ENCODE assay signal across 8 mouse cellular contexts in genomic region chr13:74166348-74167056, GRCm38 (mm10). TPM values are rescaled to one million over a fixed set of nuclear protein-coding genes. Genes with fewer than 3 reads are reported as not detected.
DNase-seq lines count a peak whose midpoint lies in the region; ATAC-seq and TF ChIP-seq lines count a peak whose summit lies in the region.

No protein-coding gene starts in this region.

- no peaks in the 10 kb centered on the region for H3K9me3 ChIP-seq in ES-E14 (ENCODE audit: control insufficient read depth, insufficient read depth, low read depth, low read length)
- no peaks in the 10 kb centered on the region for H3K9me3 ChIP-seq in embryonic facial prominence, embryonic 14.5 days (ENCODE audit: control insufficient read depth, low read length)
- H3K9me3 ChIP-seq in heart, embryonic 14.5 days (ENCODE audit: control insufficient read depth, low read length) = no peaks in the 10 kb centered on the region
- H3K9me3 ChIP-seq in lung, postnatal 0 days (ENCODE audit: low read length) = no peaks in the 10 kb centered on the region

- no peak for TF ChIP-seq POLR2A in bone marrow macrophage, adult 2 months (IDR thresholded peaks at IDR 0.05; ENCODE audit: borderline replicate concordance, low read depth, low read length)

- H3K4me3 ChIP-seq in ES-E14 (ENCODE audit: insufficient read depth in 1 of 2, low read depth in 1 of 2, low read length in 2 of 2, poor library complexity in 1 of 2, severe bottlenecking in 1 of 2) = peak overlapping the region; percentile 38; a peak in 2 of 4 replicates
- H3K4me3 ChIP-seq in bone marrow macrophage, adult 2 months (ENCODE audit: insufficient read depth, low read length) = peak overlapping the region; percentile 34
- peak overlapping the region; percentile 54 for H3K4me3 ChIP-seq in embryonic facial prominence, embryonic 14.5 days (ENCODE audit: low read depth, low read length)
- peak overlapping the region; percentile 47 to 50 for H3K4me3 ChIP-seq in heart, embryonic 14.5 days (ENCODE audit: control insufficient read depth in 1 of 2, insufficient read depth in 1 of 2, low read depth in 1 of 2, low read length in 2 of 2)
- peak overlapping the region; percentile 45 for H3K4me3 ChIP-seq in lung, postnatal 0 days (ENCODE audit: low read depth, low read length)

- H3K4me1 ChIP-seq in ES-E14 (ENCODE audit: control insufficient read depth in 2 of 2, insufficient read depth in 2 of 2, low read length in 2 of 2, poor library complexity in 1 of 2) = peaks cover 0 to 3% of the 10 kb centered on the region in 2 experiments; a peak in 1 of 4 replicates
- no peaks in the 10 kb centered on the region for H3K4me1 ChIP-seq in bone marrow macrophage, adult 2 months (ENCODE audit: control insufficient read depth, insufficient read depth, low read length)
- H3K4me1 ChIP-seq in embryonic facial prominence, embryonic 14.5 days (ENCODE audit: control insufficient read depth, insufficient read depth, low read length) = no peaks in the 10 kb centered on the region
- H3K4me1 ChIP-seq in heart, embryonic 14.5 days (ENCODE audit: control insufficient read depth in 2 of 2, insufficient read depth in 2 of 2, low read length in 2 of 2) = peaks cover 0 to 10% of the 10 kb centered on the region in 2 experiments; a peak in 2 of 4 replicates
- no peaks in the 10 kb centered on the region for H3K4me1 ChIP-seq in lung, postnatal 0 days (ENCODE audit: insufficient read depth, low read depth, low read length)

- H3K9ac ChIP-seq in ES-E14 (ENCODE audit: insufficient read depth, low read depth, low read length, poor library complexity, severe bottlenecking) = no peak overlapping the region
- peak overlapping the region; percentile 67 for H3K9ac ChIP-seq in embryonic facial prominence, embryonic 14.5 days (ENCODE audit: low read depth, low read length)
- peak overlapping the region; percentile 72 for H3K9ac ChIP-seq in heart, embryonic 14.5 days (ENCODE audit: low read length)
- H3K9ac ChIP-seq in lung, postnatal 0 days (replicated peaks; ENCODE audit: low read depth) = 0 out of 2 replicates have a peak overlapping the region, but pooled peaks have one; percentile 23

- no peaks in the 10 kb centered on the region for H3K36me3 ChIP-seq in ES-E14 (ENCODE audit: control insufficient read depth, insufficient read depth, low read length, poor library complexity, severe bottlenecking)
- peaks cover 23% of the 10 kb centered on the region; the same call in 1 of the 2 replicates for H3K36me3 ChIP-seq in embryonic facial prominence, embryonic 14.5 days (ENCODE audit: control insufficient read depth, insufficient read depth, low read length)
- H3K36me3 ChIP-seq in heart, embryonic 14.5 days (ENCODE audit: control insufficient read depth, insufficient read depth, low read length) = peaks cover 20% of the 10 kb centered on the region
- peaks cover 9% of the 10 kb centered on the region; the same call in 1 of the 2 replicates for H3K36me3 ChIP-seq in lung, postnatal 0 days (ENCODE audit: insufficient read depth, low read length)

- in situ Hi-C loops in ES-E14 (cut with MboI; ENCODE audit: low sequenced_read_pairs in 2 of 2, unreplicated experiment in 2 of 2) = no loop called here

- DNase-seq in ES-E14 (ENCODE audit: low read depth, low spot score) = peak; percentile 30
- peak; percentile 62 for DNase-seq in embryonic facial prominence, embryonic 14.5 days (ENCODE audit: low spot score)
- DNase-seq in layer of hippocampus, postnatal 10 days (ENCODE audit: low spot score in 2 of 2) = peak; percentile 39 to 51
- peak; percentile 11 for DNase-seq in lung, postnatal 0 days (ENCODE audit: low spot score)
- DNase-seq in retina, embryonic 14.5 days (ENCODE audit: low spot score) = peak; percentile 59
- peak; percentile 62 for DNase-seq in thymus, postnatal 25 days

- H3K27me3 ChIP-seq in embryonic facial prominence, embryonic 14.5 days (replicated peaks; ENCODE audit: control insufficient read depth, insufficient read depth, low read length) = no peaks in the 10 kb centered on the region
- no peaks in the 10 kb centered on the region for H3K27me3 ChIP-seq in heart, embryonic 14.5 days (ENCODE audit: control insufficient read depth, insufficient read depth, low read length)
- H3K27me3 ChIP-seq in lung, postnatal 0 days (replicated peaks; ENCODE audit: insufficient read depth, low read length) = no peaks in the 10 kb centered on the region

- TF ChIP-seq EP300 in lung, postnatal 0 days (IDR thresholded peaks at IDR 0.05) = no peak

- no peak for TF ChIP-seq CTCF in bone marrow macrophage, adult 2 months (IDR thresholded peaks at IDR 0.05; ENCODE audit: low read depth, low read length)
- no peak for TF ChIP-seq CTCF in lung, postnatal 0 days (IDR thresholded peaks at IDR 0.05)

- whole genome bisulfite sequencing in embryonic facial prominence, embryonic 14.5 days = 11% methylated on average over 17 of the region's 19 CpGs
- 5% methylated on average over 17 of the region's 19 CpGs for WGBS in heart, embryonic 14.5 days
- 8% methylated on average over 19 of the region's 19 CpGs for WGBS in lung, postnatal 0 days

- H3K4me2 ChIP-seq in embryonic facial prominence, embryonic 14.5 days (ENCODE audit: low read depth, low read length) = peak overlapping the region; percentile 74
- peak overlapping the region; percentile 81 for H3K4me2 ChIP-seq in heart, embryonic 14.5 days (ENCODE audit: low read length)
- H3K4me2 ChIP-seq in lung, postnatal 0 days (replicated peaks; ENCODE audit: low read depth, low read length) = peak overlapping the region; percentile 72

- no peak overlapping the region for H3K27ac ChIP-seq in ES-E14 (ENCODE audit: insufficient read depth, low read depth, low read length, poor library complexity, severe bottlenecking)
- H3K27ac ChIP-seq in bone marrow macrophage, adult 2 months (ENCODE audit: insufficient read depth, low read depth, low read length) = no peak overlapping the region
- no peak overlapping the region for H3K27ac ChIP-seq in embryonic facial prominence, embryonic 14.5 days (replicated peaks; ENCODE audit: low read depth, low read length)
- no peak overlapping the region for H3K27ac ChIP-seq in heart, embryonic 14.5 days (replicated peaks in 1 of 2; ENCODE audit: control insufficient read depth in 1 of 2, insufficient read depth in 1 of 2, low read depth in 2 of 2, low read length in 2 of 2)
- no peak overlapping the region for H3K27ac ChIP-seq in lung, postnatal 0 days (ENCODE audit: low read length)

- peak; percentile 89 for ATAC-seq in embryonic facial prominence, embryonic 14.5 days (ENCODE audit: low read depth)
- 0 out of 2 replicates have a peak, but pooled peaks have one; percentile 37 for ATAC-seq in heart, embryonic 14.5 days (ENCODE audit: insufficient number of reproducible peaks, insufficient read depth, low FRiP score, low read depth)
- ATAC-seq in lung, postnatal 0 days = peak; percentile 64

TF ChIP-seq in ES-E14, 5 proteins besides CTCF, POLR2A, EP300 and RAD21:
- TF ChIP-seq ZC3H11A (IDR thresholded peaks at IDR 0.05; ENCODE audit: borderline replicate concordance, low read depth, low read length) (no peak), HCFC1 (IDR thresholded peaks at IDR 0.05; ENCODE audit: borderline replicate concordance, insufficient read depth, low read length) (no peak), ZNF384 (IDR thresholded peaks at IDR 0.05; ENCODE audit: low read depth, low read length) (no peak)
TF ChIP-seq in ES-E14: peak in this region for 0.

RNA-seq across cellular contexts. Expression of gene Exoc3, which starts 42.0 kb away (rescaled TPM):
- total RNA-seq in ES-E14 (2012; rRNA removed) = 20.5 and 28.8 TPM in 2 replicates
- 84.9 and 91.7 TPM in 2 replicates for polyA plus RNA-seq in bone marrow macrophage, adult 2 months (2012; ENCODE audit: insufficient read depth, insufficient read length, missing spikeins)
- 82.3 and 85.0 TPM in 2 replicates for polyA plus RNA-seq in embryonic facial prominence, embryonic 14.5 days (2014; fragmentation: Nextera tagmentation; extraction: Ambion mirVana)
- 64.2 and 64.9 TPM in 2 replicates for polyA plus RNA-seq in heart, embryonic 14.5 days (2014; fragmentation: Nextera tagmentation; extraction: Ambion mirVana)
- 10 to 100 TPM; 75.1 to 85.6 TPM for total RNA-seq in layer of hippocampus, postnatal 10 days (2021)
- 44.2 and 46.9 TPM in 2 replicates for polyA plus RNA-seq in lung, postnatal 0 days (2015; fragmentation: Nextera tagmentation; extraction: Ambion mirVana)

RNA-seq across cellular contexts. Expression of gene Slc9a3, which starts 45.2 kb away (rescaled TPM):
- 0.05 TPM in 1 of 2 replicates, not detected in the other for total RNA-seq in ES-E14 (2012; rRNA removed)
- polyA plus RNA-seq in bone marrow macrophage, adult 2 months (2012; ENCODE audit: insufficient read depth, insufficient read length, missing spikeins) = not detected in 2 replicates
- not detected in 2 replicates for polyA plus RNA-seq in embryonic facial prominence, embryonic 14.5 days (2014; fragmentation: Nextera tagmentation; extraction: Ambion mirVana)
- polyA plus RNA-seq in heart, embryonic 14.5 days (2014; fragmentation: Nextera tagmentation; extraction: Ambion mirVana) = 0.08 and 0.30 TPM in 2 replicates
- total RNA-seq in layer of hippocampus, postnatal 10 days (2021) = 1 to 10 TPM; 1.2 to 1.9 TPM
- polyA plus RNA-seq in lung, postnatal 0 days (2015; fragmentation: Nextera tagmentation; extraction: Ambion mirVana) = not detected in 2 replicates

Comparison
In these comparisons a context has a peak if more than half of its experiments do, and no peak if none do; other contexts are left out.
1. DNase-seq: peak in every context shown above with its lines; median percentile 62 in embryonic facial prominence, embryonic 14.5 days; 62 in thymus, postnatal 25 days; 59 in retina, embryonic 14.5 days; 45 in layer of hippocampus, postnatal 10 days; 30 in ES-E14; 11 in lung, postnatal 0 days.
2. ATAC-seq: peak in every context shown above with its lines; median percentile 89 in embryonic facial prominence, embryonic 14.5 days; 64 in lung, postnatal 0 days; 37 in heart, embryonic 14.5 days.